Mouse (Mus musculus): ENCODE data around the gene Dnah11. TPM values are rescaled to one million over a fixed set of nuclear protein-coding genes. Genes with fewer than 3 reads are reported as not detected.

Gene Dnah11
- polyA plus RNA-seq, 1 experiment: not detected

- peak overlapping the region; percentile 96 for H3K27ac ChIP-seq (ENCODE audit: control insufficient read depth, insufficient read depth, low read depth, low read length, poor library complexity)
- under 1% methylated on average over 75 of the region's 75 CpGs for WGBS
These were observed 355.4 kb downstream of the Dnah11 start for GRCm38 (mm10) chr12:117843302-117844074.

GRCm38 (mm10) chr12:117842676-117843075, 356.2 kb downstream of the Dnah11 start:
- 36% methylated on average over 1 of the region's 1 CpGs for WGBS
- Histone ChIP-seq H3K4me3 (replicated peaks; ENCODE audit: control insufficient read depth, low read depth, low read length) (peak overlapping the region; percentile 6), H3K27ac (ENCODE audit: control insufficient read depth, insufficient read depth, low read depth, low read length, poor library complexity) (no peak overlapping the region), H3K4me1 (ENCODE audit: control insufficient read depth, insufficient read depth, low read length) (peaks cover 2% of the 10 kb centered on the region; the same call in 1 of the 2 replicates)
- TF ChIP-seq POLR2A (IDR thresholded peaks at IDR 0.05; ENCODE audit: borderline replicate concordance, control insufficient read depth, low read depth, low read length): no peak
- no peak for TF ChIP-seq CTCF (IDR thresholded peaks at IDR 0.05; ENCODE audit: control insufficient read depth, insufficient read depth, low read length)

More at GRCm38 (mm10) chr12:117843302-117844074, 355.4 kb downstream of the Dnah11 start:
- Histone ChIP-seq H3K4me1 (ENCODE audit: control insufficient read depth, insufficient read depth, low read length) (peaks cover 2% of the 10 kb centered on the region; the same call in 1 of the 2 replicates), H3K4me3 (replicated peaks; ENCODE audit: control insufficient read depth, low read depth, low read length) (peak overlapping the region; percentile 63)
- TF ChIP-seq CTCF (IDR thresholded peaks at IDR 0.05; ENCODE audit: control insufficient read depth, insufficient read depth, low read length) (no peak), POLR2A (IDR thresholded peaks at IDR 0.05; ENCODE audit: borderline replicate concordance, control insufficient read depth, low read depth, low read length) (peak; percentile 41; the same call in 1 of the 2 replicates)

- no peak for TF ChIP-seq CTCF (IDR thresholded peaks at IDR 0.05; ENCODE audit: control insufficient read depth, insufficient read depth, low read length)
- no peak for TF ChIP-seq POLR2A (IDR thresholded peaks at IDR 0.05; ENCODE audit: borderline replicate concordance, control insufficient read depth, low read depth, low read length)
- Histone ChIP-seq H3K4me1 (ENCODE audit: control insufficient read depth, insufficient read depth, low read length) (peaks cover 3% of the 10 kb centered on the region; the same call in 1 of the 2 replicates), H3K4me3 (replicated peaks; ENCODE audit: control insufficient read depth, low read depth, low read length) (no peak overlapping the region), H3K27ac (ENCODE audit: control insufficient read depth, insufficient read depth, low read depth, low read length, poor library complexity) (no peak overlapping the region)
- 56% methylated on average over 1 of the region's 1 CpGs for WGBS
These were observed 358.1 kb downstream of the Dnah11 start for GRCm38 (mm10) chr12:117840705-117841104.

- peaks cover 2% of the 10 kb centered on the region; the same call in 1 of the 2 replicates for H3K4me1 ChIP-seq (ENCODE audit: control insufficient read depth, insufficient read depth, low read length)
These were observed 361.5 kb downstream of the Dnah11 start for GRCm38 (mm10) chr12:117837376-117837775.

GRCm38 (mm10) chr12:117835371-117835770, 363.5 kb downstream of the Dnah11 start:
- Histone ChIP-seq H3K4me3 (replicated peaks; ENCODE audit: control insufficient read depth, low read depth, low read length) (no peak overlapping the region), H3K4me1 (ENCODE audit: control insufficient read depth, insufficient read depth, low read length) (peaks cover 6% of the 10 kb centered on the region), H3K27ac (ENCODE audit: control insufficient read depth, insufficient read depth, low read depth, low read length, poor library complexity) (no peak overlapping the region)
- TF ChIP-seq CTCF (IDR thresholded peaks at IDR 0.05; ENCODE audit: control insufficient read depth, insufficient read depth, low read length) (no peak), POLR2A (IDR thresholded peaks at IDR 0.05; ENCODE audit: borderline replicate concordance, control insufficient read depth, low read depth, low read length) (no peak)
- WGBS: 71% methylated on average over 10 of the region's 10 CpGs

More at GRCm38 (mm10) chr12:117837376-117837775, 361.5 kb downstream of the Dnah11 start:
- no peak overlapping the region for H3K4me3 ChIP-seq (replicated peaks; ENCODE audit: control insufficient read depth, low read depth, low read length)
- H3K27ac ChIP-seq (ENCODE audit: control insufficient read depth, insufficient read depth, low read depth, low read length, poor library complexity): no peak overlapping the region
- 43% methylated on average over 4 of the region's 4 CpGs for WGBS
- TF ChIP-seq CTCF (IDR thresholded peaks at IDR 0.05; ENCODE audit: control insufficient read depth, insufficient read depth, low read length) (no peak), POLR2A (IDR thresholded peaks at IDR 0.05; ENCODE audit: borderline replicate concordance, control insufficient read depth, low read depth, low read length) (no peak)

GRCm38 (mm10) chr12:117834652-117835051, 364.2 kb downstream of the Dnah11 start:
- 78% methylated on average over 2 of the region's 2 CpGs for WGBS
- Histone ChIP-seq H3K4me3 (replicated peaks; ENCODE audit: control insufficient read depth, low read depth, low read length) (no peak overlapping the region), H3K27ac (ENCODE audit: control insufficient read depth, insufficient read depth, low read depth, low read length, poor library complexity) (no peak overlapping the region), H3K4me1 (ENCODE audit: control insufficient read depth, insufficient read depth, low read length) (peaks cover 6% of the 10 kb centered on the region)
- TF ChIP-seq CTCF (IDR thresholded peaks at IDR 0.05; ENCODE audit: control insufficient read depth, insufficient read depth, low read length): no peak
- TF ChIP-seq POLR2A (IDR thresholded peaks at IDR 0.05; ENCODE audit: borderline replicate concordance, control insufficient read depth, low read depth, low read length): no peak

- Histone ChIP-seq H3K4me3 (replicated peaks; ENCODE audit: control insufficient read depth, low read depth, low read length) (no peak overlapping the region), H3K4me1 (ENCODE audit: control insufficient read depth, insufficient read depth, low read length) (peaks cover 6% of the 10 kb centered on the region), H3K27ac (ENCODE audit: control insufficient read depth, insufficient read depth, low read depth, low read length, poor library complexity) (no peak overlapping the region)
- TF ChIP-seq POLR2A (IDR thresholded peaks at IDR 0.05; ENCODE audit: borderline replicate concordance, control insufficient read depth, low read depth, low read length) (no peak), CTCF (IDR thresholded peaks at IDR 0.05; ENCODE audit: control insufficient read depth, insufficient read depth, low read length) (no peak)
- WGBS: 54% methylated on average over 5 of the region's 5 CpGs
These were observed 366.7 kb downstream of the Dnah11 start for GRCm38 (mm10) chr12:117832190-117832589.

- Histone ChIP-seq H3K27ac (ENCODE audit: control insufficient read depth, insufficient read depth, low read depth, low read length, poor library complexity) (no peak overlapping the region), H3K4me1 (ENCODE audit: control insufficient read depth, insufficient read depth, low read length) (peaks cover 6% of the 10 kb centered on the region), H3K4me3 (replicated peaks; ENCODE audit: control insufficient read depth, low read depth, low read length) (no peak overlapping the region)
- WGBS: 38% methylated on average over 8 of the region's 8 CpGs
- TF ChIP-seq POLR2A (IDR thresholded peaks at IDR 0.05; ENCODE audit: borderline replicate concordance, control insufficient read depth, low read depth, low read length): no peak
- no peak for TF ChIP-seq CTCF (IDR thresholded peaks at IDR 0.05; ENCODE audit: control insufficient read depth, insufficient read depth, low read length)
These were observed 367.4 kb downstream of the Dnah11 start for GRCm38 (mm10) chr12:117831351-117831961.
